Mouse (Mus musculus) testis, postnatal 10 days (tissue): ENCODE results near the gene Ybey.

Experiments
- DNase-seq: peaks from one replicate; pipeline ENCODE4 v3.0.0; 2021; ENCODE audit warnings: low spot score

The Ybey gene

DNA sequence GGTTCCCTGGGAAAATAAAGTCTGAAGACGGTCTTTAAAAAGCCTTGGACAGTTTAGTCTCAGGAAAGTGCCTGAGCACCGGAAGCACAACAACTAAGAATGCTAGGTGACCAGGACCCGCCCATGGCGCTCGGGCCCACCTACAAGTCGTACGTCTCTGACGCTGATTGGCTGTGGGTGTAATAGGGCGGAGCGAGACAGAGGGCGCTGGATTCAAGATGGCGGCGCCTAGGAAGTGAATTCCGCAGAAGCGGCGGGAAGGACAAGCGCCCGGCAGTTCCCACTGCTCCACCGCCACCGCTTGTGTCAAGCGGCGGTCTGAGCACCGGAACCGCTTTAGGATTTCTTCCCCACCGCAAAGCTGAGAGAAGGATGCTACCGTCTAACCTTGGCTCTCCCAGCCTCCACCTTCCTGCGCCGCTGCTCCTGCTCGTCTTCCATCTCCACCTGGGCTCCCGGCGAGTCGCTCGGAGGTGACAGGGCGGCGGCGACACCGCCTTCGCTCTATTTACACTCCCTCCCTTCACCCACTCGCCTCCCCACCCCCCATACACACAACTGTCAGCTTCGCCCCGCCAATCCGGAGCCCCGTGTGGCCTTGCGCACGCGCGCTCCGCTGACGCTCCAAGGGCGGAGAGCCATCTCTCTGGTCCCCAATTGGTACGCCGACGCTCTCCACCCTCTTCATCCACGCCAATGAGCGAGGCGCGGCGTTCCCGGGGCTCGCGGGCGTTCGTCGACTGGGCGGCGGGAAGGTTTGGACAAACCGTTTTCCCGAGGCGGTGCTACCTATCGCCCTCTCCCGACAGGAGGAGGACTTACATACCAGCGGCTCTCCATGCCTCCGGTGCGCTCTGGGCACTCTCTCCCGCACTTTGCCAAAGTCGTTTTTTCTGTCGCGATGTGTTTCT is 26.5 kb downstream of the Ybey start, which contains the start of gene Pcnt:
TSS of gene Pcnt (minus strand) at position 609 of the 911 bp plus-strand sequence.
- DNase-seq: peak; percentile 96

DNA sequence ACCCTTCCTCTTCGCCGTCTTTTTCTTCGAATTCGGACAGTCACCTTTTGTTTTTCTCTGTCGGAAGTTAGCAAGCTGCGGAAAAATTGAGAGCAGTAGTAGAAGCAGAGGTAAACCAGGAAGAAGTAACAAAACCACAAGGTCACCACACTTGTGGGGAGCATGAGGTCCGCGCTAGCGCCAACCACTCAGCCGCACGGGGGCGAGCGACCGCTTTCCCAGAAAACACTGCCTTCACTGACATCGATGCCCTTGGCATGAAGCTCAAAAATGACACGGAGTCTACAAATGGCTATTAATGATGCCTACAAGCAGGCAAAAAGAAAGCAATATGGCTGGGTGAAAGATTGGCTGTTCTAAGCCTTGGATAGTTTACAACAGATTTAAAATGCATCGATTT is 28.6 kb downstream of the Ybey start, which contains the start of gene AC141477.1:
TSS of gene AC141477.1 (minus strand) at position 164 of the 400 bp plus-strand sequence.
- DNase-seq: peak; percentile 62

DNA sequence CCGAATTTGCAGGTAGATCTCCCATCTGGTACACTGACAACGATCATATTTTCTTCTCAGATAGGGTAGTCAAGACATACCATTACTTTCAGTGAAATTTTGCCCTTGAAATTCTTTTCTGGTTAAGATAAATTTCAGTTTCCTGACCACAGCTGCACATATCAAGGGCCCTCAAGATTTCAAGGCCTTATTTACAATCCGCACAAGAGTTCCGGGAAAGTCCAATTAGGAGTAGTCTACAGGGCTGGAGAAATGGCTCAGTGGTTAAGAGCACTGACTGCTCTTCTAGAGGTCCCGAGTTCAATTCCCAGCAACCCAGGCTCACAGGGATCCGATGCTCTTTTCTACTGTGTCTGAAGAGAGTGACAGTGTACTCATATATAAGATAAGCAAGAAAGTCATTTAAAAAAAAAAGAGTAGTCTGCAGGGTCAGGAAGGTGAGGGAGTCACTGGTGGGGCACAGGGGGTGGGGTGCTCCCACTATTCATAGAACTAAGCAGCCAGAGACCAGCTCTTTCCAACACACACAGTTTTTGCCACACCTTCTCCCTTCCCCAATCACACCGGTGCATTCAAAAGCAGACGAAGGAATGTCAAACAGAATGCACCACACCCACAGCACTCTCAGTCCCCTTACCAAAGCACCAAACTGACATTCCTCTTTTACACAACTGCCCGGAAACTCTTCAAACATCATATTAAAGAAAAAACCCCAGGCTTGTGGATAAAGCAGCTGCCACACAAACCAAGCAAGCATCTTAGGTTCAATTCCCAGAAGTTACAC is 29.6 kb downstream of the Ybey start:
- DNase-seq: no peak

DNA sequence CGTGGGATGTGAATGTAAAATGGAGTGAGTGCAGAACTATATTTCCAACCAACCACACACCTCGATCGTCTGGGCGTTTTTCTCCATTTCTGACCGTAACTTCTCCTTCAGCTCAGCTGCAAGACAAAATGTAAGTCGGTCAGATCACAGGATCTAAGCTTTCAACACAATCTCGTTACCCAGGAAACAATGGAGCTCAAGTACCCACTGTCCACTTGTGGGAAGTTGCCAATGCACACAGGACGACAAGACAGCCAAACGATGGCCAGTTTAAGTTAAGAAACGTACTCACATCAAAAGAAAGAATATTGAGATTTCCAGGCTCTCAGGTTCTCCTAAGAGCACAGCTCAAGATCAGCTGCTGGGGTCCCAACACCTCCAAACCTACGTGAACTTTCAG is 35.0 kb downstream of the Ybey start:
- DNase-seq: no peak

DNA sequence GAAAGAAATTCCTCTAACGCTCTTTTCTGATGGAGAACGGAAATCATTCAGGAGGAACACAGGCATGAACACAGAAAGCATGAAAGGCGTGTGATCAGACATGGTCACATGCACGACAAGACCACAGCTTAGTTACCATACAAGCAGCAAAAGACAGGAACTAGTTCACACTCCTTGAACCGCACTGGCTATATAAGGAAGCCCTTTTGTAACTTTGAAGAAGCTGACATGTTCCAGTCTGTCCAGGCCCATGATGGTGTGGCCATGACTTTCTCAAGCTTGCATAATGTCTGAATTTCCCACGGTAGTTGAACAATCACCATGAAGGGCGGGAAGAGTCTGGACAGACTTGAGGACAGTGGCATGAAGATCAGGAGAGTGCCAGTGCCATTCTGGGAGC is 43.2 kb downstream of the Ybey start:
- no peak for DNase-seq

DNA sequence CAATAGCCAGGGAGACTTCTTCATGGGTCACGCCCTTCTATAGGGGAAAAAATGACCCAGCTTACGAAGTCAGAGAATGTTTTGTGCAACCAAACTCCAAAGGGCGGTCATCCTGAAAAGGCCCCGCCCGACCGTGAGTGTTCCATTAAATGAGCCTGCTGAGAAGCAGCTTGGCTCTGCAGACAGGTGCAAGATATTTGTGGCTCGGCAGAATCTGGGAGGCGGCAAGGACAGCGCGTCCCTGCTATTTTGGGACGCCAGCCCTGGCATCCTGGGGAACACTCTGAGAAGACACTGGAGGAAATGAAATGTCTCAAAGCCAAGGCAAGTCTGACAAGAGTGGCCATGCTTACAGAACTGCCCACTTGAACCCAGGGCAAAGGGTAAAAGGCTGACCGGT is 52.1 kb downstream of the Ybey start:
- DNase-seq: no peak
